ENCODE assay signal across 9 mouse cellular contexts in genomic region chr14:118552390-118552789, GRCm38 (mm10).
DNase-seq lines count a peak whose midpoint lies in the region; ATAC-seq and TF ChIP-seq lines count a peak whose summit lies in the region.
"Had no signal": no experiment of that assay in that cellular context is flagged by ENCODE, and none has a peak within 500 bp of the region (broad histone marks: within the 10 kb centered on the region; RNA-seq: fewer than 3 reads in every experiment).

No protein-coding gene starts in this region.

- H3K27ac ChIP-seq in heart, embryonic 12.5 days (ENCODE audit: poor library complexity, severe bottlenecking) = no peak overlapping the region
- H3K27ac ChIP-seq in midbrain, embryonic 10.5 days (replicated peaks) = peak overlapping the region; percentile 80
- H3K27ac ChIP-seq in midbrain, embryonic 16.5 days (ENCODE audit: low read length) = no peak overlapping the region
- H3K27ac ChIP-seq in forebrain, postnatal 0 days (ENCODE audit: low read depth, low read length) = no peak overlapping the region
- no peak overlapping the region for H3K27ac ChIP-seq in liver, embryonic 16.5 days (ENCODE audit: low read length)

- TF ChIP-seq CTCF in forebrain, postnatal 0 days (IDR thresholded peaks at IDR 0.05; ENCODE audit: low read depth) = no peak

- no peaks in the 10 kb centered on the region for H3K27me3 ChIP-seq in heart, embryonic 12.5 days (replicated peaks)
- H3K27me3 ChIP-seq in midbrain, embryonic 10.5 days (ENCODE audit: low read depth, poor library complexity, severe bottlenecking) = peaks cover 27% of the 10 kb centered on the region
- H3K27me3 ChIP-seq in midbrain, embryonic 16.5 days (ENCODE audit: control insufficient read depth, insufficient read depth, low read depth, low read length) = peaks cover 5% of the 10 kb centered on the region; the same call in 1 of the 2 replicates
- 0 out of 2 replicates have a peak, but pooled peaks cover 4% of the 10 kb centered on the region for H3K27me3 ChIP-seq in forebrain, postnatal 0 days (ENCODE audit: insufficient read depth, low read length)
- no peaks in the 10 kb centered on the region for H3K27me3 ChIP-seq in liver, embryonic 16.5 days (ENCODE audit: control insufficient read depth, insufficient read depth, low read depth, low read length)

- H3K36me3 ChIP-seq in heart, embryonic 12.5 days = no peaks in the 10 kb centered on the region
- H3K36me3 ChIP-seq in midbrain, embryonic 10.5 days = no peaks in the 10 kb centered on the region
- H3K36me3 ChIP-seq in midbrain, embryonic 16.5 days (ENCODE audit: control insufficient read depth, insufficient read depth, low read length) = no peaks in the 10 kb centered on the region
- H3K36me3 ChIP-seq in forebrain, postnatal 0 days (ENCODE audit: insufficient read depth) = no peaks in the 10 kb centered on the region
- H3K36me3 ChIP-seq in liver, embryonic 16.5 days (ENCODE audit: control insufficient read depth, insufficient read depth) = no peaks in the 10 kb centered on the region

- whole genome bisulfite sequencing in heart, embryonic 12.5 days = 64% methylated on average over 5 of the region's 5 CpGs
- 44% methylated on average over 5 of the region's 5 CpGs for WGBS in midbrain, embryonic 10.5 days
- WGBS in midbrain, embryonic 16.5 days = 44% methylated on average over 5 of the region's 5 CpGs
- 35% methylated on average over 5 of the region's 5 CpGs for WGBS in forebrain, postnatal 0 days
- 46% methylated on average over 5 of the region's 5 CpGs for WGBS in liver, embryonic 16.5 days (ENCODE audit: insufficient replicate concordance)

- peaks cover 13% of the 10 kb centered on the region; the same call in 1 of the 2 replicates for H3K4me1 ChIP-seq in heart, embryonic 12.5 days (replicated peaks)
- H3K4me1 ChIP-seq in midbrain, embryonic 10.5 days = peaks cover 38% of the 10 kb centered on the region
- peaks cover 10% of the 10 kb centered on the region; the same call in 1 of the 2 replicates for H3K4me1 ChIP-seq in midbrain, embryonic 16.5 days (ENCODE audit: control insufficient read depth, insufficient read depth, low read length)
- peaks cover 7% of the 10 kb centered on the region; the same call in 1 of the 2 replicates for H3K4me1 ChIP-seq in forebrain, postnatal 0 days (ENCODE audit: insufficient read depth)
- H3K4me1 ChIP-seq in liver, embryonic 16.5 days (ENCODE audit: control insufficient read depth, low read depth, low read length) = peaks cover 2% of the 10 kb centered on the region; the same call in 1 of the 2 replicates

- H3K9ac ChIP-seq in heart, embryonic 12.5 days = no peak overlapping the region
- H3K9ac ChIP-seq in midbrain, embryonic 16.5 days (ENCODE audit: low read depth, low read length) = no peak overlapping the region
- no peak overlapping the region for H3K9ac ChIP-seq in forebrain, postnatal 0 days
- no peak overlapping the region for H3K9ac ChIP-seq in liver, embryonic 16.5 days (ENCODE audit: low read depth, low read length)

- no peak for DNase-seq in heart, adult 11 months
- DNase-seq in midbrain, embryonic 10.5 days (ENCODE audit: low spot score) = no peak
- DNase-seq in forebrain, postnatal 0 days = peak; percentile 13
- no peak for DNase-seq in frontal cortex, postnatal 14 days (ENCODE audit: low spot score in 2 of 2)
- DNase-seq: right cerebral cortex, adult 18-20 months had no signal

- H3K4me2 ChIP-seq in heart, embryonic 12.5 days = 0 out of 2 replicates have a peak overlapping the region, but pooled peaks have one; percentile 68
- no peak overlapping the region; the same call in 1 of the 2 replicates for H3K4me2 ChIP-seq in midbrain, embryonic 16.5 days (ENCODE audit: low read length)
- H3K4me2 ChIP-seq in forebrain, postnatal 0 days (ENCODE audit: low read depth) = 0 out of 2 replicates have a peak overlapping the region, but pooled peaks have one; percentile 54
- peak overlapping the region; percentile 54; the same call in 1 of the 2 replicates for H3K4me2 ChIP-seq in liver, embryonic 16.5 days (ENCODE audit: low read depth, low read length)

- no peaks in the 10 kb centered on the region; the same call in 1 of the 2 replicates for H3K9me3 ChIP-seq in heart, embryonic 12.5 days (replicated peaks)
- 0 out of 2 replicates have a peak, but pooled peaks cover 1% of the 10 kb centered on the region for H3K9me3 ChIP-seq in midbrain, embryonic 10.5 days (replicated peaks)
- no peaks in the 10 kb centered on the region for H3K9me3 ChIP-seq in midbrain, embryonic 16.5 days (replicated peaks; ENCODE audit: control insufficient read depth, low read length, poor library complexity, severe bottlenecking)
- no peaks in the 10 kb centered on the region for H3K9me3 ChIP-seq in forebrain, postnatal 0 days (ENCODE audit: low read length)
- H3K9me3 ChIP-seq in liver, embryonic 16.5 days (replicated peaks; ENCODE audit: control insufficient read depth, low read length) = no peaks in the 10 kb centered on the region

- ATAC-seq in heart, embryonic 12.5 days (ENCODE audit: insufficient number of reproducible peaks, low FRiP score) = no peak
- ATAC-seq in midbrain, embryonic 16.5 days = no peak
- ATAC-seq in forebrain, postnatal 0 days = no peak
- no peak for ATAC-seq in liver, embryonic 16.5 days (ENCODE audit: low read depth)
- ATAC-seq in monocyte, adult 5-6 weeks (replicated peaks; ENCODE audit: insufficient number of reproducible peaks, low FRiP score, low TSS enrichment, poor library complexity, severe bottlenecking) = no peak

- H3K4me3 ChIP-seq in heart, embryonic 12.5 days = no peak overlapping the region
- peak overlapping the region; percentile 40; the same call in 1 of the 2 replicates for H3K4me3 ChIP-seq in midbrain, embryonic 10.5 days
- no peak overlapping the region for H3K4me3 ChIP-seq in midbrain, embryonic 16.5 days (ENCODE audit: low read depth, low read length)
- no peak overlapping the region for H3K4me3 ChIP-seq in forebrain, postnatal 0 days (ENCODE audit: low read depth, low read length)
- H3K4me3 ChIP-seq in liver, embryonic 16.5 days (ENCODE audit: low read depth, low read length) = no peak overlapping the region
